ENCODE assay signal across 10 mouse cellular contexts in the genomic region with DNA sequence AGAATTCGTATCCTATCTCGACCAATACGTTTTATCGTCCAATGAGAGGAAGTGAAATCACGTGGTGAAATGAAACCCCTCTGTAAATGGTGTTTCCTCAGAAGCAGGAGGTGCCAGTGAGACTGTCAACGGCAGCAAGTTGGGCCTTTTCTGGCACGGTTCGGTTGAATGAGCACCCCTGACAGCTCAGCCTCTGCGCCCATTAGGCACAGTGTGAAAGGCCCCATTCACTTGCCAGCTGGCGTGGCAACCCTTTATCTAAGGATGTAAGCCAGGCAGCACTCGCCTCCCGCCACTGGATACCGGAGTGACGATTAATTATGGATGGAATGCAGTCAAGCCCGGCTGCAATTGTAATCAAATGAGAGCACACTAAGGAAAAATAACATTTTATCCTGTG.
A peak's percentile ranks its signal among the peaks of the same experiment; 100 is the strongest.
DNase-seq lines count a peak whose midpoint lies in the region; ATAC-seq lines count a peak whose summit lies in the region.
"Had no signal": no experiment of that assay in that cellular context is flagged by ENCODE, and none has a peak within 500 bp of the region (broad histone marks: within the 10 kb centered on the region; RNA-seq: fewer than 3 reads in every experiment).

No protein-coding gene starts in this region.

- peak overlapping the region; percentile 83 for H3K27ac ChIP-seq in hindbrain, embryonic 13.5 days
- H3K27ac ChIP-seq: limb, embryonic 13.5 days had no signal

- peak overlapping the region; percentile 31 for H3K4me3 ChIP-seq in hindbrain, embryonic 13.5 days
- H3K4me3 ChIP-seq: limb, embryonic 13.5 days had no signal

- peaks cover 8% of the 10 kb centered on the region for H3K4me1 ChIP-seq in hindbrain, embryonic 13.5 days (replicated peaks)

- no peaks in the 10 kb centered on the region for H3K36me3 ChIP-seq in hindbrain, embryonic 13.5 days
- H3K36me3 ChIP-seq: G1E; limb, embryonic 13.5 days had no signal

- peak overlapping the region; percentile 54 for H3K9ac ChIP-seq in hindbrain, embryonic 13.5 days
- H3K9ac ChIP-seq: limb, embryonic 13.5 days had no signal

- DNase-seq in adrenal gland, postnatal 14 days: peak; percentile 69
- peak; percentile 69 to 81 for DNase-seq in cerebellum, postnatal 25 days
- DNase-seq in gastrocnemius, postnatal 10 days: peak; percentile 46
- peak; percentile 69 to 88 for DNase-seq in layer of hippocampus, postnatal 14 days (ENCODE audit: low spot score in 2 of 2)
- peak; percentile 82 for DNase-seq in retina, embryonic 14.5 days (ENCODE audit: low spot score)

- H3K9me3 ChIP-seq in hindbrain, embryonic 13.5 days: no peaks in the 10 kb centered on the region
- H3K9me3 ChIP-seq: limb, embryonic 13.5 days had no signal

- no peaks in the 10 kb centered on the region for H3K27me3 ChIP-seq in hindbrain, embryonic 13.5 days
- H3K27me3 ChIP-seq: limb, embryonic 13.5 days had no signal

- WGBS in hindbrain, embryonic 13.5 days: 14% methylated on average over 15 of the region's 15 CpGs

- peak overlapping the region; percentile 53 for H3K4me2 ChIP-seq in hindbrain, embryonic 13.5 days
- H3K4me2 ChIP-seq: limb, embryonic 13.5 days had no signal

- ATAC-seq in hindbrain, embryonic 13.5 days (ENCODE audit: low FRiP score): peak; percentile 95
- no peak for ATAC-seq in granulocyte monocyte progenitor cell, adult 5-6 weeks (replicated peaks; ENCODE audit: poor library complexity, severe bottlenecking)
- ATAC-seq in activated CD4-positive, CD25-positive, alpha-beta regulatory T cell, adult 4 months: no peak
